Mouse (Mus musculus) bone marrow, adult 2 months (tissue): ENCODE measurements around the gene Ptgfrn. TPM values are rescaled to one million over a fixed set of nuclear protein-coding genes. Genes with fewer than 3 reads are reported as not detected.

Experiments
- H3K27ac ChIP-seq: fragments of 200-500 bp; 2 replicates; pipeline ENCODE4 v1.5.1; 2012; ENCODE audit warnings: low read depth, mild to moderate bottlenecking, control low read depth, inconsistent platforms, low read length; ENCODE audit not compliant: control insufficient read depth, poor library complexity, insufficient read depth
- H3K4me1 ChIP-seq: fragments of 200-500 bp; 2 replicates; pipeline ENCODE4 v1.6.1; 2011; ENCODE audit warnings: low read length; ENCODE audit not compliant: control insufficient read depth, insufficient read depth
- H3K4me3 ChIP-seq: fragments of 200-500 bp; replicated peaks from 2 replicates; pipeline ENCODE3; 2011; ENCODE audit warnings: mild to moderate bottlenecking, low read depth, low read length, control low read depth; ENCODE audit not compliant: control insufficient read depth
- CTCF ChIP-seq: fragments of 200-500 bp; IDR thresholded peaks from 2 replicates; pipeline ENCODE4 v1.5.1; 2011; ENCODE audit warnings: low read length, control low read depth; ENCODE audit not compliant: control insufficient read depth, insufficient read depth
- POLR2A ChIP-seq: fragments of 200-500 bp; IDR thresholded peaks from 2 replicates; pipeline ENCODE4 v1.6.1; 2011; ENCODE audit warnings: low read depth, mild to moderate bottlenecking, control low read depth, low read length, borderline replicate concordance; ENCODE audit not compliant: control insufficient read depth
- WGBS: fragments of 180-500 bp; shearing (Covaris S2); methylation state at CpG from one replicate; pipeline ENCODE4 v1.1.7; 2018; 5-methylcytosine and 5-hydroxymethylcytosine counted together
- polyA plus RNA-seq: library from polyadenylated mRNA; stranded (reverse); fragments of >200 nt; gene quantifications from 2 replicates; pipeline ENCODE4 v1.2.4, GENCODE M21; 2011; ENCODE audit warnings: low replicate concordance; ENCODE audit not compliant: missing spikeins, insufficient read depth, insufficient read length

Gene Ptgfrn
- polyA plus RNA-seq, 1 experiment: 1.6 TPM

- no peak overlapping the region for H3K4me3 ChIP-seq
- H3K4me1 ChIP-seq: no peaks in the 10 kb centered on the region; the same call in 1 of the 2 replicates
- no peak for TF ChIP-seq POLR2A
- no peak for TF ChIP-seq CTCF
- no peak overlapping the region for H3K27ac ChIP-seq
These were observed 693 bp upstream of the Ptgfrn start for GRCm38 (mm10) chr3:101110838-101111103.

GRCm38 (mm10) chr3:101109558-101110021 is 488 bp downstream of the Ptgfrn start:
- Histone ChIP-seq H3K4me1 (no peaks in the 10 kb centered on the region; the same call in 1 of the 2 replicates), H3K27ac (no peak overlapping the region), H3K4me3 (no peak overlapping the region)
- no peak for TF ChIP-seq CTCF
- no peak for TF ChIP-seq POLR2A
- 4% methylated on average over 39 of the region's 47 CpGs for WGBS

DNA sequence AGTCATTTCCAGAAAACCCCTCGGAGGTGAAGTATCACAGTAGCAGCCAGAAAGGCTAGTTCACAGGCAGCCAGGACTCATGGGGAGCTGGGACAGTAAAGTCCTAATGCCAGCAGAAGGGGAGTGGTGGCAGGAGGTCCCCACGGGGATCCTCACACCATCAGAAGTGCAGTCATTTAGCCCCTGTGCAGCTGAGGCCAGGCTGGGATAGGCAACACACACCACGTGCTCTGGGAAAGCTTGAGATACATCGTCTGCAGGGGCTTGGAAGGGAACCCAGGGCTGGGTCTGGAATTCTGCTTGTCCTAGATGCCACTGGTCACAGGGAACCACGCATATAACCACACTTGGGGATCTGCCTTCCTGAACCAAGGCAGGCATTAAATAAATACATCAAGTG is 1.2 kb downstream of the Ptgfrn start:
- no peaks in the 10 kb centered on the region; the same call in 1 of the 2 replicates for H3K4me1 ChIP-seq
- no peak overlapping the region for H3K4me3 ChIP-seq
- no peak for TF ChIP-seq CTCF
- TF ChIP-seq POLR2A: no peak
- 45% methylated on average over 5 of the region's 5 CpGs for WGBS
- H3K27ac ChIP-seq: no peak overlapping the region

GRCm38 (mm10) chr3:101108282-101108681 is 1.8 kb downstream of the Ptgfrn start:
- no peaks in the 10 kb centered on the region; the same call in 1 of the 2 replicates for H3K4me1 ChIP-seq
- H3K4me3 ChIP-seq: no peak overlapping the region
- H3K27ac ChIP-seq: no peak overlapping the region
- WGBS: 44% methylated on average over 3 of the region's 3 CpGs
- no peak for TF ChIP-seq CTCF
- TF ChIP-seq POLR2A: no peak

DNA sequence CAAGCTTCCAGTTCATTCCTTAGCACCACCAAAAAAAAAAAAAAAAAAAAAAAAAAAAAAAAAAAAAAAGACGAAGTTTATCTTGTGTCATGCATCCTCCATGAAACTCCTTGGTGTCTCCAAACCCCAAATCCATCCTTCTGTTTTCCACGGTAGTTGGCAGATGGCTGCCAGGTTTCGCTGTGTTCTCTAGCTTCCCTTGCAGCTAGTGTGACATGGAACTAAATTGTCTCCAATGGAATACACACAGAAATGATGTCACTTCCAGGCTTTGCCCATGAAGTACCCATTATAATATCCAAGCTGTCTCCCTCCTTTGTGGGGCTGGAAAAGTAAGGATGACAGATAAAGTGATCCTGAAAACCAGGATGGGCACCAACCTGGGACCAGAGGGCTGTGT is 3.8 kb downstream of the Ptgfrn start:
- Histone ChIP-seq H3K4me3 (no peak overlapping the region), H3K27ac (no peak overlapping the region), H3K4me1 (no peaks in the 10 kb centered on the region; the same call in 1 of the 2 replicates)
- WGBS: 82% methylated on average over 3 of the region's 3 CpGs
- TF ChIP-seq CTCF (no peak), POLR2A (no peak)

- TF ChIP-seq POLR2A (no peak), CTCF (no peak)
- no peak overlapping the region for H3K27ac ChIP-seq
- no peak overlapping the region for H3K4me3 ChIP-seq
- no peaks in the 10 kb centered on the region; the same call in 1 of the 2 replicates for H3K4me1 ChIP-seq
- 85% methylated on average over 11 of the region's 11 CpGs for WGBS
These were observed 4.6 kb downstream of the Ptgfrn start for GRCm38 (mm10) chr3:101105486-101105885.

DNA sequence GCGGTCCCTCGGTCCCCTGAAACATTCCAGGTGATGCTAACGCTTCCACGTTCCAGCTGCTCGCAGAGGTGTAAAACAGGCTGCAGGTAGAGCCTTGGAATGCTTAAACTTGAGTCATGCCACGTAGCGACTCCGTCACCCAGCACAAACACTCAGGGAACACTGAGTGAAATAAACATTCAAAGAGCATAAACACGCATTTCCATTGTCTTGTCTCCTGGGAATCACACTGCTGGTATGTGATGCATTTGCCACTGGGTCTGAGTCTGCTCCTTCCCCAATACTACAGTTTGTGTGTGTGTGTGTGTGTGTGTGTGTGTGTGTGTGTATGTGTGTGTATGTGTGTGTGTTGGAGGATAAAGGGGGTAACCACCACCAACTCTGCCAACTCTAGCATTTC is 5.2 kb downstream of the Ptgfrn start:
- TF ChIP-seq POLR2A (no peak), CTCF (no peak)
- no peak overlapping the region for H3K27ac ChIP-seq
- no peaks in the 10 kb centered on the region; the same call in 1 of the 2 replicates for H3K4me1 ChIP-seq
- WGBS: 91% methylated on average over 9 of the region's 9 CpGs
- H3K4me3 ChIP-seq: no peak overlapping the region

DNA sequence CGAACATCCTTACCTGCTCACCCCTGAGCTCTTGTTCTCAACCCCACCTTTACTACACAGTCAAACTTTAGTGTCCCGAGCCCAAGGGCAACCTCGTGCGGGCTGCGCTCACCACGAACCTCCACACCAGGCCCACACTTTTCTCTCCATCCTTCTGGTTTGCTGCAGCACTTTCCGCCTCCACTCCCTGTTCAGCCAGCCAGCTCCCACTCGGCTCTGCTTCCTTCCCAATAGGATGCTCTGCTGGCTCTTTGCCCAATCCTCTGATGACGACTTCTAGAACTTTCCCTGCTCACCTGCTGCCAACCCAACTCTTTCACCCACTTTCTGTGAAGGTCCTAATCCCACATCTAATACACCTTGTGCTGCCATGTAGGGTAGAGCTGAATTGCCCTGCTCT is 6.3 kb downstream of the Ptgfrn start:
- TF ChIP-seq CTCF (no peak), POLR2A (no peak)
- WGBS: 81% methylated on average over 9 of the region's 9 CpGs
- Histone ChIP-seq H3K27ac (no peak overlapping the region), H3K4me1 (no peaks in the 10 kb centered on the region), H3K4me3 (no peak overlapping the region)

GRCm38 (mm10) chr3:101102106-101102505 is 8.0 kb downstream of the Ptgfrn start:
- Histone ChIP-seq H3K4me3 (no peak overlapping the region), H3K4me1 (no peaks in the 10 kb centered on the region; the same call in 1 of the 2 replicates)
- WGBS: 78% methylated on average over 7 of the region's 7 CpGs

More at GRCm38 (mm10) chr3:101102106-101102505, 8.0 kb downstream of the Ptgfrn start:
- H3K27ac ChIP-seq: no peak overlapping the region
- no peak for TF ChIP-seq CTCF
- no peak for TF ChIP-seq POLR2A
